Mouse (Mus musculus) kidney, embryonic 14.5 days (tissue): ENCODE measurements around the gene Map2k3. TPM values are rescaled to one million over a fixed set of nuclear protein-coding genes. Genes with fewer than 3 reads are reported as not detected.

Experiments used
- ATAC-seq: fragments of 200-750 bp; cut with Nextera tagmentation; 2 replicates; pipeline ENCODE4 v1.8.0; 2017; ENCODE audit warnings: moderate number of reproducible peaks, mild to moderate bottlenecking, moderate TSS enrichment, moderate library complexity; ENCODE audit not compliant: low FRiP score, low TSS enrichment
- H3K27ac ChIP-seq: fragments of 300-500 bp; sonication (generic); 2 replicates; pipeline ENCODE4 v1.5.1; 2014; ENCODE audit warnings: low read depth, mild to moderate bottlenecking, low read length, moderate library complexity, mixed read lengths
- H3K27me3 ChIP-seq: fragments of 300-500 bp; sonication (generic); 2 replicates; pipeline ENCODE4 v1.6.1; 2014; ENCODE audit warnings: mild to moderate bottlenecking, low read length; ENCODE audit not compliant: control insufficient read depth, insufficient read depth
- H3K36me3 ChIP-seq: fragments of 300-500 bp; sonication (generic); 2 replicates; pipeline ENCODE4 v1.6.1; 2014; ENCODE audit warnings: low read length, mixed read lengths; ENCODE audit not compliant: control insufficient read depth, insufficient read depth
- H3K4me1 ChIP-seq: fragments of 300-500 bp; sonication (generic); 2 replicates; pipeline ENCODE4 v1.6.1; 2014; ENCODE audit warnings: low read length, mixed read lengths; ENCODE audit not compliant: control insufficient read depth, insufficient read depth
- H3K4me2 ChIP-seq: fragments of 300-500 bp; sonication (generic); replicated peaks from 2 replicates; pipeline ENCODE4 v1.6.1; 2014; ENCODE audit warnings: low read depth, mild to moderate bottlenecking, low read length
- H3K4me3 ChIP-seq: fragments of 300-500 bp; sonication (generic); 2 replicates; pipeline ENCODE4 v1.5.1; 2014; ENCODE audit warnings: mild to moderate bottlenecking, low read length
- H3K9ac ChIP-seq: fragments of 300-500 bp; sonication (generic); 2 replicates; pipeline ENCODE4 v1.6.1; 2014; ENCODE audit warnings: low read depth, mild to moderate bottlenecking, low read length, moderate library complexity
- H3K9me3 ChIP-seq: fragments of 300-500 bp; sonication (generic); 2 replicates; pipeline ENCODE4 v1.6.1; 2016; ENCODE audit warnings: low read length; ENCODE audit not compliant: control insufficient read depth
- WGBS: fragments of 180-500 bp; shearing (Covaris S2); extraction: QIAGEN DNeasy Blood & Tissue Kit; methylation state at CpG from one replicate; pipeline ENCODE4 v1.1.7; 2014; 5-methylcytosine and 5-hydroxymethylcytosine counted together
- polyA plus RNA-seq: library from polyadenylated mRNA; unstranded; fragments of >200 nt; fragmentation: Nextera tagmentation; extraction: Ambion mirVana; gene quantifications from 2 replicates; pipeline ENCODE4 v1.2.1, GENCODE M21; 2014

The Map2k3 gene
- polyA plus RNA-seq, 1 experiment from 2014 or later: 106 TPM

DNA sequence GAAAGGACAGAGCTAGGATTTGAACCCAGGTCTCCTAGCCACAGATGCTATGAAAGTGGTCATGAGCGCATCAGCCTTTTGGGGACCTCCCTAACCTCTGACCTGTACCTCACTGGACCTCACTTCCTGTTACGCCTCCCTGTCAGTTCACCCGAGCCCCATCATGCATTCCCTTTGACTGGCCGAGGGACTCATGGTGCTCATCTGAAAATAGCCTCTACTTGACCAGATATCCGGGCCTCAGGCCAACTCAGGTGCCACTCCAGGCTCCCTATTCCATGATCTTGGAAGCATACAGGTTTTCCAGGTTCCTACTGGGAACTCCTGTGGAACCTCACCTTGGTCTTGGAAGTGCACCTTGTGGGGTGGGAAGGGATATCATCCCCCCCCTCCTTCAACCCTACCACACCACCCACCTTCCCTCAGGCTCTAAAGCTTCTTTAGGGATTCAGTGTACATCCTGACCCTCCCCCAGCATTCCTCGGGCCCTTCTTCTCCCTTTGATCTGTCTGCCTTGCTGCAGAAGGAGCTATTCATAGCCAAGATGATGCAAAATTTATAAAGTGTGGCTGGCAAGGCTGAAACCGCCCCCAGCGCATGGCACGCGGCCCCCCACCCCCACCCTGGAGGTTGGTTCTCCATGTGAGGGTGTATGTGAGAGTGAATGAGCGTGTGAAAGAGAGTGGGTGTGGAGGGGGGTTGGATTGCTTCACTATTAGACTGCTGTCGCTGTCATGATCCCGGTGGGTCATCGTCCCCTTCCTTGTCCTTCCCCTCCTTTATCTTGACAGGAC, 50.1 kb downstream of the Map2k3 start:
- Histone ChIP-seq H3K27ac (no peak overlapping the region), H3K9ac (no peak overlapping the region), H3K36me3 (no peaks in the 10 kb centered on the region), H3K9me3 (no peaks in the 10 kb centered on the region), H3K4me2 (no peak overlapping the region), H3K4me3 (no peak overlapping the region), H3K27me3 (no peaks in the 10 kb centered on the region), H3K4me1 (no peaks in the 10 kb centered on the region)
- WGBS: 61% methylated on average over 14 of the region's 14 CpGs
- no peak for ATAC-seq

DNA sequence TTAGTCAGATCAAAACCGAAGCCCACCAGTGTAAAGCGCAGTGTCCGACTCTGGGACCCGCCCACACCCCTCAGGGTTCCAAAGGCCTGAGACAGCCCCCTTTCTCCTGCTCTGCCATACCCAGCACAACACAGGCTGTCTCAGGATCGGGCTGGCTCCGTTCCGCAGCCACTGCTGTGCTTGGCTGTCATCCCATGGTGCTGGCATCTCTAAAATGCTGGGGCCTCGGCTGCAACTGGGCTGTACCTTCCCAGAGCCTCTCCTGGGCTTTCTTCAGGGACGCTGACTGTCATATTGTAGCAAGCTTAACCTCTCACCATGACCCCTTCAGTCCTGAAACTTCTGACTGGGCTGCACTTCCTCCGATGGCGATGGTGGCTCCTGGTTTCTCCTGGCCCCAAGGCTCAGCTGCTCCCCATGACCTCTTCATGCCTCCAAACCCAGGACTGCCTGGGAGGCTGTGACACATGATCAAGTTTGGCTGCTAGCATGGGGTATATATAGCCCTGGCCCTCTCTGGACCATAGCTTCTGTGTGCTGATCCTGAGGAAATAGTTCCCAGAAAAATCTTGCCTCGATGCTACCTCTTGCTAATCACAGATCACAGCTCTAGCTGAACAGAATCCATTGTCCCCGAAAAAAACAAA, 53.2 kb downstream of the Map2k3 start:
- no peaks in the 10 kb centered on the region for H3K9me3 ChIP-seq
- H3K9ac ChIP-seq: no peak overlapping the region
- no peak for ATAC-seq
- 78% methylated on average over 13 of the region's 13 CpGs for WGBS
- H3K4me1 ChIP-seq: no peaks in the 10 kb centered on the region
- no peak overlapping the region for H3K4me2 ChIP-seq
- H3K36me3 ChIP-seq: no peaks in the 10 kb centered on the region
- no peak overlapping the region for H3K4me3 ChIP-seq
- H3K27me3 ChIP-seq: no peaks in the 10 kb centered on the region
- H3K27ac ChIP-seq: no peak overlapping the region

GRCm38 (mm10) chr11:60990428-60990827, 58.6 kb downstream of the Map2k3 start:
- H3K9ac ChIP-seq: no peak overlapping the region
- no peaks in the 10 kb centered on the region for H3K4me1 ChIP-seq
- WGBS: 74% methylated on average over 3 of the region's 3 CpGs
- no peaks in the 10 kb centered on the region for H3K36me3 ChIP-seq
- no peaks in the 10 kb centered on the region for H3K9me3 ChIP-seq
- no peak overlapping the region for H3K4me3 ChIP-seq
- no peak overlapping the region for H3K4me2 ChIP-seq
- no peaks in the 10 kb centered on the region for H3K27me3 ChIP-seq
- no peak for ATAC-seq
- no peak overlapping the region for H3K27ac ChIP-seq

Other genes starting within 250 kb of the Map2k3 start
- gene Llgl1, start 232.3 kb upstream of the Map2k3 start, polyA plus RNA-seq: 40.8 and 69.0 TPM in 2 replicates
- 46.8 and 71.9 TPM in 2 replicates for gene Flii, start 204.8 kb upstream of the Map2k3 start, polyA plus RNA-seq
- gene Mief2, start 203.6 kb upstream of the Map2k3 start, polyA plus RNA-seq: 9.8 and 17.0 TPM in 2 replicates
- gene Top3a, start 154.7 kb upstream of the Map2k3 start, polyA plus RNA-seq: 13.7 and 21.5 TPM in 2 replicates
- 5.2 and 8.2 TPM in 2 replicates for gene Smcr8, start 154.5 kb upstream of the Map2k3 start, polyA plus RNA-seq
- gene Shmt1, start 120.3 kb upstream of the Map2k3 start, polyA plus RNA-seq: 45.3 and 78.4 TPM in 2 replicates
- 34.3 and 35.8 TPM in 2 replicates for gene Dhrs7b, start 101.4 kb upstream of the Map2k3 start, polyA plus RNA-seq
- 72.8 and 72.9 TPM in 2 replicates for gene Tmem11, start 52.8 kb upstream of the Map2k3 start, polyA plus RNA-seq
- 15.7 and 25.0 TPM in 2 replicates for gene Natd1, start 17.3 kb upstream of the Map2k3 start, polyA plus RNA-seq
- gene Kcnj12, start 90.5 kb downstream of the Map2k3 start, polyA plus RNA-seq: 0.32 TPM in 1 of 2 replicates, not detected in the other
- 0.70 and 1.2 TPM in 2 replicates for gene Tnfrsf13b, start 194.7 kb downstream of the Map2k3 start, polyA plus RNA-seq
- gene Usp22, start 243.0 kb downstream of the Map2k3 start, polyA plus RNA-seq: 96.9 and 182 TPM in 2 replicates